Mouse (Mus musculus): ENCODE measurements around the gene Kremen2.
"Not testable (repeated sequence)": the region's sequence is repeated elsewhere in the genome, so short reads cannot be mapped to it uniquely, and the experiment has no call there.

The Kremen2 gene

DNA sequence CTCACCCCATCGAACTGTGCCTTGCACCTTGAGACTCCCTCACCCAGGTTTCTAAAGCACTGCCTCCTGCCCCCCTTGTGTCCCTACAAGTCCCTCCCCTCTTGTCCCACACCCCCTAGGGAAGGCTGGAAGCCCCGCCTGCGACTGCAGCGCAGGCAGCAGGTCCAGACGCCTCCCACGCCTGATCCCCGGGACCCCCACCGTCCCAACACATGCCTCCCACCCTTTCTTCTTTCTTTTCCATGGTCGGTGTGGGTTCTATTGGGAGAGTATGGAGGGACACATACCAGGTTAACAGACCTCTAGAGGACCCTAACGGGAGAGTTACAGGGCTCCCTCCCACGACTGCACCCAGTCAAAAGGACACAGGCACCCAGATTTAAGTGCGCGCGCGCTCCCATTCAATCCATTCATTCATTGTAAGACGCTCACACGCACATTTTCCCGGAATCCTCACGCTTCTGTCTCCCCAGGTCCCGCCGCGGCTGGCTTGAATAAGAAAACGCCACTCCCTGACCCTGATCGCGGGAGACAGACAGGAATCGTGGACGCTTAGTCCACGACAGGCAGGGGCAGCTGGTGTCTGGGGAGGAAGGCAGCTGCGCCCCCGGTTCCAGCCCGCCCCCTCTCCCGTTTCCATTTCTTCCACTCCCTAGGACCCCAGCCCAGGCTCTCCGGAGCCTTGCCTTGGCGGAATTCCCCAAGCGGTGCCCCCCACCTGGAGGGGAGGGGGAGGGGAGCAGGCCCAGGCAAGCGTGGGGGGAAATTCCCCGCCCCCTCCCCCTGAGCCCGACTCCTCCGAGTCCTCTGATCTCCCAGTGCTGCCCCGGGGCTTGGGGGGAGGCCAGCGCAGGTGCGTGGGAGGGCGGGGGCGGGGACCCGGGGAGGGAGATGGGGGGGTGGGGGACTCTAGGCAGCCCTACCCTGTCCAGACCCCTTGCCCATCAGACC is at the start of gene Kremen2:
Gene Kremen2 (minus strand): TSS at position 533 of the 951 bp plus-strand sequence.
- DNase-seq: peak; percentile 48

DNA sequence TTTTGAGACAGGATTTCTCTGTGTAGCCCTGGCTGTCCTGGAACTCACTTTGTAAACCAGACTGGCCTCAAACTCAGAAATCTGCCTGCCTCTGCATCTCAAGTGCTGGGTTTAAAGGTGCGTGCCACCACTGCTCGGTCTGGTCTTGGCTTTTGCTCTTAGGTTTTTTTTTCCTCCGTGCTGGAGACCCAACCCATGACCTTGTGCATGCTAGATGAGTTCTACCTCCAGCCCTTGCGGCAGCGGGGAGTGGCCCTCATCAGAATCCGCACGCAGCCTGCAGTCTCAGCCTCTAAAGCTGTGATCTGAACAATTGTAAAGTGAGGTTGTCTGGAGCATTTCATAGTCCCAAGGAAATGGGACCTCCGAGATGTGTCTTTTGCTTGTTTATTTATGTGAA is 49.7 kb upstream of the Kremen2 start:
- no peak for DNase-seq

GRCm38 (mm10) chr17:23791079-23791357 is 45.4 kb upstream of the Kremen2 start:
- no peak for DNase-seq

- DNase-seq: peak; percentile 67
Measured at GRCm38 (mm10) chr17:23790269-23791078, 44.8 kb upstream of the Kremen2 start, which contains the start of gene Srrm2. Gene Srrm2 (plus strand): TSS chr17:23790532.

DNA sequence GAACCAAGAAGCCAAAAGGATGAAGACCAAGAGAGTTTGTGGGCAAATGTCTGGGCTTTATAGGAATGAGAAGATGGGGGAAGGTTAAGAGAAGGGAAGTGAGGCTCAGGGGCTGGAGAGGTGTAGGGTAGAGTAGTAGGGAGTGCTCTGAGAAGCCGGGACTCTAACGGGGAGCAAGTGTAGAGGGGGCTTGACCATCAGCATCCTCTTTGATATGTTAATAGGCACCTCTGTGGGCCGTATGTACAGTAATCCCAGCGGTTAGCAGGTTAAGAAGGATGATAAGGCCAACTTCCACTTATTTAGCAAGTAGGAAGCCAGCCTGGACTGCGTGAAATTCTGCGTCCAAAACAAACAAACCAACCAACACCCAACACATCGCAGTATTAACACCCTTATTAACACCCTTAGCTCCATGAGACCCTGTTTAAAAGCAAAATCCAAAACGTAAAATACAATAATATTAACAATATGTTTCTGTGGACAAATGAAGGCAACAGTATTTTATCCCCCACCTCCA is 44.2 kb upstream of the Kremen2 start:
- DNase-seq: no peak

GRCm38 (mm10) chr17:23788973-23789372 is 43.3 kb upstream of the Kremen2 start:
- no peak for DNase-seq

- peak; percentile 80 for DNase-seq
Measured at GRCm38 (mm10) chr17:23786510-23786931, 40.9 kb upstream of the Kremen2 start.

- peak; percentile 98 for DNase-seq
Measured at GRCm38 (mm10) chr17:23785561-23786471, 40.2 kb upstream of the Kremen2 start, which contains the start of gene Flywch2. Gene Flywch2 (minus strand): TSS chr17:23786081.

DNA sequence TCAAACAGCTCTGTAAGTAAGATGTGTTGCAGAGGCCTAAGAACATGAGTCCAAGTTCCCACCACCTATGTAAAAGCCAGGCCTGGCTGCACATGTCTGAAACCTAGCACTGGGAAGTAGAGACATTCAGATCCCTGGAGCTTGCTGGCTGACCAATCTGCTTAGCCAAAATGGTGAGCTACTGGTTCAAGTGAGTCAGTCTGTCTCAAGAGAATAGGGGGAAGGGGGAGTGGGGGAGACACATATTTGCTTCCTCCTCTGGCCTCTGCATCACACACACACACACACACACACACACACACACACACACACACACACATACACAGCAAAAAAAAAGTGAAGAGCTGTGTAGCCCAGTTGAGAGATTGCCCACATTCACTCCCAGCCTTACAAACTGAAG is 37.7 kb upstream of the Kremen2 start:
- DNase-seq: no peak

DNA sequence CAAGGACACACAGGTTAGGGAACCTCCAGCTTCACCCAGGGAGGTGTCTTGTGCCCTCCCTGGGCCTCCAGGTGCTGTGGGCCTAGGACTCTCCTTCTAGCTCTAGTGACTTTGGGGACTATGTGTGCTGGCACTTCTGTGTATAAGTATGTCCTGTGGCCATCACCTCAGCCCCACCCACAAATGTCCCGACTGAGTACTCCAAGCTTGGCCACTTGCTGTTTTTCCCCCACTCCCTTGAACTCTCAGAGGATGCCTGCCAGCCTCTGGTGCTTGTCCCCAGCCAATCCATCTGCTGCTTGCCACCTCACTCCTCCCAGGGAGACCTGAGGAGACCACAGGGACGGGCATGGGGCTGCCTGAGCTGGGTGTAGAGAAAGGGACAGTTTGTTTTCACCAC is 32.8 kb upstream of the Kremen2 start:
- DNase-seq: no peak

- no peak for DNase-seq
Measured at GRCm38 (mm10) chr17:23777141-23777540, 31.5 kb upstream of the Kremen2 start.

DNA sequence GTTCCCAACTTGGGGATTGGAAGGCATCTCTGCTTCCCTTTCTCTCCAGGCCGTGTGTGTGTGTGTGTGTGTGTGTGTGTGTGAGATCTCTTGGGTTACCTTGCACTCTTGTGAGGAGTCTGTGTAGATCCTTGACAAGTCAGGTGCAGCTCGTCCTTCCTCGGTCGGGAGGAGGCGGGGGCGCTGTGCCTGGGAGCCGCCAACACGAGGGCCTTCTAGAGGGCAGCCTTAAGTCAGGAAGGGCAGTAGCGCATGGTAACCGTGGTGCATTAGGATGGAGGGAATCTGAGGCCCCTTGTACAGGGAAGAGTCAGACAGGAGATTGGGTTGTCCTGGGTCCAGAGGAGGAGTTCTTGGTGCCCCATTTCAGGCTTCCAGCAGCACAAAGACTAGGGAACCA is 30.6 kb upstream of the Kremen2 start:
- DNase-seq: no peak

GRCm38 (mm10) chr17:23774090-23774489 is 28.5 kb upstream of the Kremen2 start:
- peak; percentile 76 for DNase-seq

DNA sequence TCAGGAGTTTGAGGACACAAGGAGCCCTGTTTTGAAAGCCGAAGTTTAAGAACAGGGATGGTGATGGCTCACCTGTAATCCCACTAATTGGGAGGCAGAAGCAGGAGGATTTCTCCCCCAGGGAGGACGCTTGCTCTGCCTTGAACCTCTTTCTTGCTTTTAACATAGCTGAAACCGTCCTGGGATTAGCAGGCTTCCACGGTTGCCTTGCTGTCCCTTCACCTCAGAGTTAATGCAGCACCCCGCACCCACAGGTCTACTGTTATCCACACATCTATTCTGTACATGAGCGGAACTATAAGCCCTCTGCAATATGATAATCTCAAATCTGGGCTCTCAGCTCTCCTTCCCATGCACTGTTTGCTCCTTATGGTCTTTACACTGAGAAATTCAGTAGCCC is 28.0 kb upstream of the Kremen2 start:
- DNase-seq: no peak

DNA sequence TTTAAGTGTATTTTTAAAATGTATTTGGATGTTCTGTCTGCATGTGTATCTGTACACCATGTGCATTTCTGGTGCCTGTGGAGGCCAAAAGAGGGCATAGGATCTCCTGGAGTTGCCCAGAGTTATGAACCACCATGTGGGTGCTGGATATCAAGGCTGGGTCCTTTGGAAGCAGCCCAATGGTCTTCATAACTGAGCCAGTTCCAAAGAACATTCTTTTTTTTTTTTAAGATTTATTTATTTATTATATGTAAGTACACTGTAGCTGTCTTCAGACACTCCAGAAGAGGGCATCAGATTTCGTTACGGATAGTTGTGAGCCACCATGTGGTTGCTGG is 26.6 kb upstream of the Kremen2 start:
- DNase-seq: not testable (repeated sequence)

GRCm38 (mm10) chr17:23771284-23772218 is 25.9 kb upstream of the Kremen2 start, which contains the start of gene Flywch1:
Gene Flywch1 (minus strand): TSS chr17:23771602.
- peak; percentile 100 for DNase-seq

- no peak for DNase-seq
Measured at GRCm38 (mm10) chr17:23770896-23771283, 25.3 kb upstream of the Kremen2 start.

DNA sequence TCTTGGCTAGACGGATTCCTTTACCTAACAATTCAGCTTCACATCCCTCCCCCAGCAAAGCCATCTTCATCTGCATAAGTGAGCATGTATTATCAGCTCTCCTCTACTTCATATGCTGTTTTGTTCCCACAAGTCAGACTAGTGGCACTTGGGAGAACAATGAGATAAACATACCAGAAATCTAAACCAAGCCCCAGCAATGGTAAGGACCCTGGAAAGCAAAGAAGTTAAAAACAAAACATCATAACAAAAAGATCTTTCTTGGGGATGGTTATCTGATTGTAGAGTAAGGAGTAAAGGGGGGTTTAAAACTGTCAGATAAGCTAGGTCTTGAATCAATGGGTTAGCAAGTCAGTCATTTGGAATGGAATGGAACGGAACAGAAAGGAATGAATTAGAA is 24.9 kb upstream of the Kremen2 start:
- DNase-seq: no peak

- peak; percentile 65 for DNase-seq
Measured at GRCm38 (mm10) chr17:23762976-23763375, 17.3 kb upstream of the Kremen2 start.

GRCm38 (mm10) chr17:23761155-23761554 is 15.5 kb upstream of the Kremen2 start:
- no peak for DNase-seq

DNA sequence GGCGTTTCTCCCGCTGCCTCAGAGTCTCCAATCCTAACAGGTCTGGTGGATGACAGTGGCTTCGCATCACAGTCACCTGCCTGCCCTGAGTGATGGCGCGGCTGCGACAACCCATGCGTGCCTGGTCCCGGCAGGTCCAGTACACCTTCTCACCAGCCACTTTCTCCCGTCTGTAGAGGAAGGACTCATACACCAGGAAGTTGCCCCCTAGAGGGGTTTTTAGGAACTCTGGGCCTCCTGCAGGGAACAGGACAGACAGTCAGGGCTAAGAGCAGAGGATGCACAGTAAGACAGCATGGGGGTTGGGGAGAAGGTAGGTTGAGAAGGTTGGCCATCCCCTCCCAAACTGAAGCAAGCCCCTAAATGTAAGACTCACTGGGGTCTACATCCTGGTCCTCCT is 14.6 kb upstream of the Kremen2 start:
- no peak for DNase-seq

Measured in cerebellum, adult 11-12 months (tissue).